Mouse (Mus musculus): ENCODE measurements around the gene Ccdc8. TPM values are rescaled to one million over a fixed set of nuclear protein-coding genes. Genes with fewer than 3 reads are reported as not detected.

Gene Ccdc8
- total RNA-seq, 4 experiments from 2014 or later, result 1.9 to 2.3 (median 2.1) TPM

GRCm38 (mm10) chr7:17045743-17046142 lies 53.2 kb downstream of the Ccdc8 start:
- no peak for DNase-seq (ENCODE audit: low spot score in 2 of 2)

Other genes with a start within 250 kb of the Ccdc8 start
- 1 to 10 TPM; 4.3 to 7.4 (median 7.0) TPM for gene Slc1a5, start 211.4 kb upstream of the Ccdc8 start, total RNA-seq (2022)
- gene Strn4, start 176.8 kb upstream of the Ccdc8 start, total RNA-seq (2022), result 100 to 1,000 TPM; 205 to 269 (median 250) TPM
- 10 to 100 TPM; 49.6 to 68.2 (median 56.9) TPM for gene Fkrp, start 176.0 kb upstream of the Ccdc8 start, total RNA-seq (2022)
- gene Prkd2, start 149.8 kb upstream of the Ccdc8 start, total RNA-seq (2022), result 1 to 10 TPM; 4.2 to 6.8 (median 5.5) TPM
- 100 to 1,000 TPM; 163 to 169 (median 166) TPM for gene Dact3, start 117.4 kb upstream of the Ccdc8 start, total RNA-seq (2022)
- gene Gng8, start 100.9 kb upstream of the Ccdc8 start, total RNA-seq (2022), result 1 to 10 TPM; 2.1 to 3.5 (median 3.5) TPM
- gene Ptgir, start 86.2 kb upstream of the Ccdc8 start, total RNA-seq (2022), result under 1 TPM in 3 of 4 experiments, not detected in 1; 0.11 to 0.16 (median 0.13) TPM
- 1,000 to 10,000 TPM; 1,595 to 1,874 (median 1,737) TPM for gene Calm3, start 68.6 kb upstream of the Ccdc8 start, total RNA-seq (2022)
- 100 to 1,000 TPM; 270 to 304 (median 294) TPM for gene Pnmal2, start 48.0 kb upstream of the Ccdc8 start, total RNA-seq (2022)
- 100 to 1,000 TPM; 101 to 107 (median 104) TPM for gene Pnmal1, start 33.0 kb upstream of the Ccdc8 start, total RNA-seq (2022)
- 10 to 100 TPM; 60.8 to 66.8 (median 62.2) TPM for gene Gm42372, start 9.6 kb upstream of the Ccdc8 start, total RNA-seq (2022)
- gene Ppp5c, start 35.2 kb downstream of the Ccdc8 start, total RNA-seq (2022), result 100 to 1,000 TPM; 149 to 165 (median 157) TPM
- gene Hif3a, start 69.7 kb downstream of the Ccdc8 start, total RNA-seq (2022), result 10 to 100 TPM in 1 of 4 experiments, 1 to 10 TPM in 3; 5.9 to 11.5 (median 8.9) TPM
- gene Psg16, start 81.3 kb downstream of the Ccdc8 start, total RNA-seq (2022), result 1 to 10 TPM; 4.4 to 6.5 (median 5.5) TPM
- gene Ceacam3, start 157.6 kb downstream of the Ccdc8 start, total RNA-seq (2022), result not detected
- gene Psg29, start 210.8 kb downstream of the Ccdc8 start, total RNA-seq (2022), result under 1 TPM in 3 of 4 experiments, not detected in 1; 0.06 to 0.11 (median 0.09) TPM